Mouse (Mus musculus) bone marrow, adult 2 months (tissue): ENCODE data around the gene Tor2a.

Experiments used
- CTCF ChIP-seq: fragments of 200-500 bp; IDR thresholded peaks from 2 replicates; pipeline ENCODE4 v1.5.1; 2011; ENCODE audit warnings: low read length, control low read depth; ENCODE audit not compliant: control insufficient read depth, insufficient read depth
- POLR2A ChIP-seq: fragments of 200-500 bp; IDR thresholded peaks from 2 replicates; pipeline ENCODE4 v1.6.1; 2011; ENCODE audit warnings: low read depth, mild to moderate bottlenecking, control low read depth, low read length, borderline replicate concordance; ENCODE audit not compliant: control insufficient read depth

GRCm38 (mm10) chr2:32740916-32741272 lies 16.1 kb upstream of the Tor2a start, which contains the start of gene 6330409D20Rik:
- no peak for TF ChIP-seq CTCF
- no peak for TF ChIP-seq POLR2A
